Mouse (Mus musculus): Measurements from ENCODE around the gene Npr3.
"Not testable (repeated sequence)": the region's sequence is repeated elsewhere in the genome, so short reads cannot be mapped to it uniquely, and the experiment has no call there.

Gene Npr3

GRCm38 (mm10) chr15:11881822-11882221, 25.3 kb downstream of the Npr3 start:
- no peak for DNase-seq (ENCODE audit: low spot score)

GRCm38 (mm10) chr15:11878334-11878733, 28.8 kb downstream of the Npr3 start:
- DNase-seq (ENCODE audit: low spot score) = no peak

- no peak for DNase-seq (ENCODE audit: low spot score)
These were observed 29.8 kb downstream of the Npr3 start for GRCm38 (mm10) chr15:11877273-11877672.

GRCm38 (mm10) chr15:11866918-11867317, 40.2 kb downstream of the Npr3 start:
- no peak for DNase-seq (ENCODE audit: low spot score)

GRCm38 (mm10) chr15:11863540-11863818, 43.6 kb downstream of the Npr3 start:
- no peak for DNase-seq (ENCODE audit: low spot score)

GRCm38 (mm10) chr15:11862785-11863539, 44.1 kb downstream of the Npr3 start:
- DNase-seq (ENCODE audit: low spot score) = no peak

- DNase-seq (ENCODE audit: low spot score) = no peak
These were observed 44.8 kb downstream of the Npr3 start for GRCm38 (mm10) chr15:11862253-11862652.

GRCm38 (mm10) chr15:11860259-11860658, 46.8 kb downstream of the Npr3 start:
- no peak for DNase-seq (ENCODE audit: low spot score)

GRCm38 (mm10) chr15:11859829-11860228, 47.3 kb downstream of the Npr3 start:
- DNase-seq (ENCODE audit: low spot score) = no peak

GRCm38 (mm10) chr15:11858411-11858810, 48.7 kb downstream of the Npr3 start:
- no peak for DNase-seq (ENCODE audit: low spot score)

- DNase-seq (ENCODE audit: low spot score) = no peak
These were observed 61.7 kb downstream of the Npr3 start for GRCm38 (mm10) chr15:11845204-11846062.

GRCm38 (mm10) chr15:11844115-11844514, 63.0 kb downstream of the Npr3 start:
- no peak for DNase-seq (ENCODE audit: low spot score)

- no peak for DNase-seq (ENCODE audit: low spot score)
These were observed 65.3 kb downstream of the Npr3 start for GRCm38 (mm10) chr15:11841828-11842227.

- no peak for DNase-seq (ENCODE audit: low spot score)
These were observed 71.2 kb downstream of the Npr3 start for GRCm38 (mm10) chr15:11835913-11836312.

GRCm38 (mm10) chr15:11822347-11822746, 84.7 kb downstream of the Npr3 start:
- not testable (repeated sequence) for DNase-seq (ENCODE audit: low spot score)

GRCm38 (mm10) chr15:11815551-11815950, 91.5 kb downstream of the Npr3 start:
- DNase-seq (ENCODE audit: low spot score) = no peak

GRCm38 (mm10) chr15:11803576-11803975, 103.5 kb downstream of the Npr3 start:
- no peak for DNase-seq (ENCODE audit: low spot score)

GRCm38 (mm10) chr15:11801863-11802722, 105.0 kb downstream of the Npr3 start:
- DNase-seq (ENCODE audit: low spot score) = no peak

- DNase-seq (ENCODE audit: low spot score) = no peak
These were observed 112.5 kb downstream of the Npr3 start for GRCm38 (mm10) chr15:11794632-11795031.
